Mouse (Mus musculus) hindbrain, embryonic 15.5 days (tissue): ENCODE measurements at regions not wholly inside any gene's neighbourhood (a gene's known extent, or its start where the extent isn't known, plus 50 kb on each side); places are given as distances from the start of the nearest gene placed in this dataset.
"Not testable (repeated sequence)": the region's sequence is repeated elsewhere in the genome, so short reads cannot be mapped to it uniquely, and the experiment has no call there.

Source experiments
- ATAC-seq: fragments of 200-750 bp; cut with Nextera tagmentation; 2 replicates; pipeline ENCODE4 v1.8.0; 2017; ENCODE audit warnings: low read depth, moderate number of reproducible peaks, moderate TSS enrichment; ENCODE audit not compliant: low FRiP score
- H3K27ac ChIP-seq: fragments of 300-500 bp; sonication (generic); replicated peaks from 2 replicates; pipeline ENCODE4 v1.5.1; 2015; ENCODE audit warnings: mild to moderate bottlenecking, inconsistent platforms
- H3K27me3 ChIP-seq: fragments of 300-500 bp; sonication (generic); 2 replicates; pipeline ENCODE4 v1.6.1; 2015; ENCODE audit warnings: control low read depth, inconsistent platforms
- H3K36me3 ChIP-seq: fragments of 300-500 bp; sonication (generic); 2 replicates; pipeline ENCODE4 v1.6.1; 2015; ENCODE audit warnings: control low read depth, inconsistent platforms
- H3K4me1 ChIP-seq: fragments of 300-500 bp; sonication (generic); replicated peaks from 2 replicates; pipeline ENCODE4 v1.6.1; 2015; ENCODE audit warnings: control low read depth, inconsistent platforms
- H3K4me2 ChIP-seq: fragments of 300-500 bp; sonication (generic); 2 replicates; pipeline ENCODE4 v1.6.1; 2015; ENCODE audit warnings: moderate library complexity, mild to moderate bottlenecking, inconsistent platforms
- H3K4me3 ChIP-seq: fragments of 300-500 bp; sonication (generic); 2 replicates; pipeline ENCODE4 v1.5.1; 2015; ENCODE audit warnings: mild to moderate bottlenecking, inconsistent platforms
- H3K9ac ChIP-seq: fragments of 300-500 bp; sonication (generic); 2 replicates; pipeline ENCODE4 v1.6.1; 2015; ENCODE audit warnings: inconsistent platforms
- H3K9me3 ChIP-seq: fragments of 300-500 bp; sonication (generic); 2 replicates; pipeline ENCODE4 v1.6.1; 2016; ENCODE audit warnings: control low read depth, inconsistent platforms
- WGBS: fragments of 180-500 bp; shearing (Covaris S2); methylation state at CpG from one replicate; pipeline ENCODE4 v1.1.7; 2015; 5-methylcytosine and 5-hydroxymethylcytosine counted together

DNA sequence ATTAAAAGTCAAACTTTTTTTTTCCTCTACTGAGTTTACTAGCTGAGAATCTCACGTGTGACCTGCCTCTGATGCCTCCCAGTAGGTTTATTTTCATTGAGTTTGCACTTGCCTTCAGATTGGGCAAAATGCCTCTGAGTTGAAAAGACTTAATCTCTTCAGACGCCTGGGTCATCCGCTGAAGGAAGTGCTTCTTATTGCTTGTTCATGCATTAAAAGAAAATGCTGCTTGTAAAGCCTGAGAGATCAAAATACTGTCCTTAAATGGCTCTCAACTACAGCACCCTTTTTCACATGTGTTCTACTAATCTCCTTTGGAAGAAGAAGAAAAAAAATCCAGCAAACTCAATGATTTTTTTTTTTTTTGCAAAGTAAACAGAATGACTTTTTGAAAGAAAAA lies 351.5 kb downstream of the Kcnh5 start:
- Histone ChIP-seq H3K9ac (no peak overlapping the region), H3K4me2 (no peak overlapping the region), H3K36me3 (no peaks in the 10 kb centered on the region), H3K27me3 (no peaks in the 10 kb centered on the region), H3K27ac (no peak overlapping the region), H3K4me1 (no peaks in the 10 kb centered on the region), H3K9me3 (no peaks in the 10 kb centered on the region), H3K4me3 (no peak overlapping the region)
- no peak for ATAC-seq
- WGBS = 37% methylated on average over 3 of the region's 3 CpGs

- no peak for ATAC-seq
- no peaks in the 10 kb centered on the region for H3K36me3 ChIP-seq
- H3K4me3 ChIP-seq = no peak overlapping the region
- WGBS = 46% methylated on average over 3 of the region's 3 CpGs
- no peak overlapping the region for H3K27ac ChIP-seq
- no peak overlapping the region for H3K9ac ChIP-seq
- H3K27me3 ChIP-seq = no peaks in the 10 kb centered on the region
- no peak overlapping the region for H3K4me2 ChIP-seq
- no peaks in the 10 kb centered on the region for H3K4me1 ChIP-seq
- no peaks in the 10 kb centered on the region for H3K9me3 ChIP-seq
Observed at GRCm38 (mm10) chr12:74824735-74825494, 352.2 kb downstream of the Kcnh5 start.

- not testable (repeated sequence) for H3K4me1 ChIP-seq, H3K36me3 ChIP-seq, H3K9me3 ChIP-seq, H3K9ac ChIP-seq, H3K27me3 ChIP-seq, H3K27ac ChIP-seq, ATAC-seq, H3K4me3 ChIP-seq, H3K4me2 ChIP-seq
- 92% methylated on average over 3 of the region's 3 CpGs for WGBS
Observed at GRCm38 (mm10) chr12:74816181-74816580, 361.0 kb downstream of the Kcnh5 start.

DNA sequence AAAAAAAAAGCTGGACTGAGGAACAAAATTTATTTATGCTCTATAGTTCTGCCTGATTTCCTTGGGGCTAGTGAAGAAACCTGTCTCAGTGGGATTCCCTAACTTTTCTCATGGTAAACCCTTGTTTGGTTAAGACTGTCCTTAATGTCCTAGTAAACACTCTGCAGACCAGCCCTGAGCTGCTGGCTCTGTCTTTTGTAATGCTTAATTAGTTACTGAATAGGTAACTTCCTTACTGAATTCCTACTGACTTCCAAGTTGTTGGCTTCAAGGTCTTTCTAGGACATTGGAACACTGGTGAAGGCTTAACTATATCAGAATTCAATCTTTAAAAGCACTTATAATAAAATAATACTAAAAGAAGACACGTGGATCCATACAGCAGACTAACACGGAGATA lies 368.6 kb downstream of the Kcnh5 start:
- peaks cover 15% of the 10 kb centered on the region for H3K9me3 ChIP-seq
- H3K4me1 ChIP-seq, ATAC-seq, H3K4me2 ChIP-seq, H3K9ac ChIP-seq, H3K4me3 ChIP-seq, H3K36me3 ChIP-seq, H3K27me3 ChIP-seq, H3K27ac ChIP-seq: not testable (repeated sequence)
- 94% methylated on average over 2 of the region's 2 CpGs for WGBS

- 95% methylated on average over 15 of the region's 15 CpGs for WGBS
- not testable (repeated sequence) for H3K4me3 ChIP-seq, H3K36me3 ChIP-seq, ATAC-seq, H3K4me2 ChIP-seq, H3K27me3 ChIP-seq, H3K4me1 ChIP-seq, H3K27ac ChIP-seq, H3K9ac ChIP-seq
- peaks cover 15% of the 10 kb centered on the region for H3K9me3 ChIP-seq
Observed at GRCm38 (mm10) chr12:74807926-74808325, 369.2 kb downstream of the Kcnh5 start.

DNA sequence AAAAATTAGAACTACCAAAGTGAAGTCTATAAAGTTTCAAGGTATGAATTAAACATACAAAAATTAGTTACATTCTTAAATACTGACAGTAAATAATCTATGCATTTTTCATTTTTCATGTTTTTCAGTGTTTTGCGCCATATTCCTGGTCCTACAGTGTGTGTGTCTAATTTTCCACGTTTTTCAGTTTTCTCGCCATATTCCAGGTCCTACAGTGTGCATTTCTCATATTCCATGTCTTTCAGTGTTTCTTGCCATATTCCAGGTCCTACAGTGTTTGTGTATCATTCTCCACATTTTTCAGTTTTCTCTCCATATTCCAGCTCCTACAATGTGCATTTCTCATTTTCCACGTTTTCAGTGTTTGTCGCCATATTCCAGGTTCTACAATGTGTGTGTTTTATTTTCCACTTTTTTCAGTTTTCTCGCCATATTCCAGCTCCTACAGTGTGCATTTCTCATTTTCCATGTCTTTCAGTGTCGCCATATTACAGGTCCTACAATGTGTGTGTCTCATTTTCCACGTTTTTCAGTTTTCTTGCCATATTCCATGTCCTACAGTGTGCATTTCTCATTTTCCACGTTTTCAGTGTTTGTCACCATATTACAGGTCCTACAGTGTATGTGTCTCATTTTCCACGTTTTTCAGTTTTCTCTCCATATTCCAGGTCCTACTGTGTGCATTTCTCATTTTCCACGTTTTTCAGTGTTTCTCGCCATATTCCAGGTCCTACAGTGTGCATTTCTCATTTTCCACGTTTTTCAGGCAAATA lies 373.2 kb downstream of the Kcnh5 start:
- H3K9me3 ChIP-seq = peaks cover 12% of the 10 kb centered on the region

DNA sequence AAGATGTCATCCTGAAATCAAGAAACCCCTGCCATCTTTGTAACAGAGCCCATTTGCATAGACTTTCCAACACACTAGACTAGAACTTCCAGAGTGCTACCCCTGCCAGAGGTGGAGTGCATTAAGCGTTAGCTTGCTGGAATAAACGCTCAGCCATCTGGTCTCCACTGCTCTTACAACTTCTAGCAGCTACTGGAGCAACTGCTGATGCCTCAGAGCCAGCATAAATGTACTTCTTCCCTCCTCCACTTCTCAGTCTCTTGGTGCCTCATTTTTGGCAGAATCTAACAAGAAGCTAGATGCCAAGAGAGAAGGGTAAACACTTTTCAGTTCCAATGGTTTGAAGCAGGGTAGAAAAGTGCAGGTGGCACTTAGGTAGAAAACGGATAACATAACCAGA lies 385.1 kb downstream of the Kcnh5 start:
- no peaks in the 10 kb centered on the region for H3K9me3 ChIP-seq
- no peak for ATAC-seq
- 77% methylated on average over 3 of the region's 3 CpGs for WGBS

More for the DNA sequence above, 373.2 kb downstream of the Kcnh5 start:
- H3K27me3 ChIP-seq = no peaks in the 10 kb centered on the region
- no peaks in the 10 kb centered on the region for H3K4me1 ChIP-seq
- no peak overlapping the region for H3K4me3 ChIP-seq
- no peak overlapping the region for H3K4me2 ChIP-seq
- WGBS = 60% methylated on average over 13 of the region's 13 CpGs
- ATAC-seq = peak; percentile 75; the same call in 1 of the 2 replicates
- H3K36me3 ChIP-seq = no peaks in the 10 kb centered on the region
- H3K9ac ChIP-seq = no peak overlapping the region
- no peak overlapping the region for H3K27ac ChIP-seq

GRCm38 (mm10) chr12:74762284-74762683 lies 414.8 kb downstream of the Kcnh5 start:
- 94% methylated on average over 1 of the region's 1 CpGs for WGBS
- no peak for ATAC-seq
- H3K27ac ChIP-seq = no peak overlapping the region
- H3K9ac ChIP-seq = no peak overlapping the region
- no peaks in the 10 kb centered on the region for H3K36me3 ChIP-seq
- H3K4me2 ChIP-seq = no peak overlapping the region
- H3K27me3 ChIP-seq = no peaks in the 10 kb centered on the region
- H3K4me3 ChIP-seq = no peak overlapping the region
- no peaks in the 10 kb centered on the region for H3K9me3 ChIP-seq
- H3K4me1 ChIP-seq = no peaks in the 10 kb centered on the region

More for the DNA sequence above, 385.1 kb downstream of the Kcnh5 start:
- no peak overlapping the region for H3K27ac ChIP-seq
- no peaks in the 10 kb centered on the region for H3K36me3 ChIP-seq
- H3K4me1 ChIP-seq = no peaks in the 10 kb centered on the region
- no peaks in the 10 kb centered on the region for H3K27me3 ChIP-seq
- H3K4me2 ChIP-seq = no peak overlapping the region
- no peak overlapping the region for H3K4me3 ChIP-seq
- H3K9ac ChIP-seq = no peak overlapping the region

DNA sequence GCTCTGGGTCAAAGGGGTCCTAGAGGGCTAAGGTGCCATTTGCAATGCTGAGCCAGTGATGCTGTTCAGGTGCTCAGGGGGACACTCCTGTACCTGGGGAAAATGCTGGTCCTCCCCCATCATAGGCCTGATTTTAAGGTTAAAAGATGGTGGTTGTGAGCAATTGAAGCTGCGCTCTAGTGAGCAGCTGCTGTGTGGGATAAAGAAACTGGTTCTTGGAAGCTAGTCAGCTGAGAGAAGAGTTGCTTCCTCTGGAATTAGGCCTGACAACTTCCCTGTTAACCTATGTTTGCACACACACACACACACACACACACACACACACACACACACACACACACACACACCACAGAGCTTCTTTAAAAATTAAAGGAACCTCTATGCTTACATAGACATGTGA lies 428.9 kb upstream of the Gm11042 start:
- Histone ChIP-seq H3K36me3 (no peaks in the 10 kb centered on the region), H3K27me3 (no peaks in the 10 kb centered on the region), H3K4me2 (no peak overlapping the region), H3K9ac (no peak overlapping the region), H3K4me3 (no peak overlapping the region), H3K9me3 (no peaks in the 10 kb centered on the region), H3K4me1 (no peaks in the 10 kb centered on the region), H3K27ac (no peak overlapping the region)
- ATAC-seq = no peak
- WGBS = 69% methylated on average over 1 of the region's 1 CpGs

- Histone ChIP-seq H3K9ac (no peak overlapping the region), H3K27ac (no peak overlapping the region), H3K27me3 (no peaks in the 10 kb centered on the region), H3K4me2 (no peak overlapping the region), H3K36me3 (no peaks in the 10 kb centered on the region), H3K4me3 (no peak overlapping the region), H3K4me1 (no peaks in the 10 kb centered on the region), H3K9me3 (0 out of 2 replicates have a peak, but pooled peaks cover 3% of the 10 kb centered on the region)
- ATAC-seq = no peak
- WGBS = 93% methylated on average over 2 of the region's 2 CpGs
Observed at GRCm38 (mm10) chr12:74728866-74729265, 412.7 kb upstream of the Gm11042 start.

DNA sequence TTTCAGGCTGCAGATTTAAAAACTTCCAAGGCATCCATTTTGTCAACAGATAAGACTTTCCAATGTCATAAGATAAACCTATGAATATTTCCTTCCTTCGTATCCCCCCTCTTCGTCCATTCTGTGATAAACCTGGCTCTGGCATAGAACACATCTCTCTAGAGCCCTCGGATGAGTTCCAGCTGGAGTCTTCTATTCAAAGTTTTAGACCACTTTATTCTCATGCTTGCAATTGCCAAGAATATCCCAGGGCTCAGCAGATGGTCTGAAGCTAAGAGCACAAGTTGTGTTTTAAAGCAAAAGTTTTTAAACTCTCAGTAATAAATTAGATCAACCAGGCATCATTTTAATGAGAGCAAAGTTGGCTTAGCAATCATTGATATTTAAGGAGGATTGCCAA lies 363.0 kb upstream of the Gm11042 start:
- no peak for ATAC-seq
- no peaks in the 10 kb centered on the region for H3K4me1 ChIP-seq
- no peaks in the 10 kb centered on the region for H3K9me3 ChIP-seq
- 89% methylated on average over 3 of the region's 3 CpGs for WGBS
- no peak overlapping the region for H3K27ac ChIP-seq
- H3K4me2 ChIP-seq = no peak overlapping the region
- H3K36me3 ChIP-seq = no peaks in the 10 kb centered on the region
- no peak overlapping the region for H3K9ac ChIP-seq
- no peak overlapping the region for H3K4me3 ChIP-seq
- H3K27me3 ChIP-seq = no peaks in the 10 kb centered on the region

- no peak overlapping the region for H3K4me3 ChIP-seq
- no peaks in the 10 kb centered on the region for H3K27me3 ChIP-seq
- WGBS = 85% methylated on average over 2 of the region's 2 CpGs
- H3K36me3 ChIP-seq = no peaks in the 10 kb centered on the region
- no peak overlapping the region for H3K4me2 ChIP-seq
- ATAC-seq = no peak
- no peaks in the 10 kb centered on the region for H3K4me1 ChIP-seq
- H3K27ac ChIP-seq = no peak overlapping the region
- H3K9me3 ChIP-seq = no peaks in the 10 kb centered on the region
- no peak overlapping the region for H3K9ac ChIP-seq
Observed at GRCm38 (mm10) chr12:74677835-74678234, 361.6 kb upstream of the Gm11042 start.
